Mouse (Mus musculus) adrenal gland, adult 2 months (tissue): ENCODE data around the gene Hhat. TPM values are rescaled to one million over a fixed set of nuclear protein-coding genes. Genes with fewer than 3 reads are reported as not detected.

ENCODE experiments used
- DNase-seq: peaks from one replicate; pipeline ENCODE4 v3.0.0; 2021
- polyA plus RNA-seq: library from polyadenylated mRNA; depleted of rRNA; stranded (reverse); fragments of >200 nt; gene quantifications from 2 replicates; pipeline ENCODE4 v1.2.3, GENCODE M21; 2012
- total RNA-seq, 2 experiments: library from RNA; stranded (reverse); gene quantifications; 2 replicates each; pipeline ENCODE4 v1.2.3; 2021

The Hhat gene
- total and polyA plus RNA-seq, 3 experiments: 4.9 to 12.8 (median 5.6) TPM

- DNase-seq: no peak
Measured at GRCm38 (mm10) chr1:192742394-192743251, 28.4 kb downstream of the Hhat start.

GRCm38 (mm10) chr1:192741896-192742295 is 29.1 kb downstream of the Hhat start:
- no peak for DNase-seq

GRCm38 (mm10) chr1:192736524-192736923 is 34.5 kb downstream of the Hhat start:
- DNase-seq: peak; percentile 27

DNA sequence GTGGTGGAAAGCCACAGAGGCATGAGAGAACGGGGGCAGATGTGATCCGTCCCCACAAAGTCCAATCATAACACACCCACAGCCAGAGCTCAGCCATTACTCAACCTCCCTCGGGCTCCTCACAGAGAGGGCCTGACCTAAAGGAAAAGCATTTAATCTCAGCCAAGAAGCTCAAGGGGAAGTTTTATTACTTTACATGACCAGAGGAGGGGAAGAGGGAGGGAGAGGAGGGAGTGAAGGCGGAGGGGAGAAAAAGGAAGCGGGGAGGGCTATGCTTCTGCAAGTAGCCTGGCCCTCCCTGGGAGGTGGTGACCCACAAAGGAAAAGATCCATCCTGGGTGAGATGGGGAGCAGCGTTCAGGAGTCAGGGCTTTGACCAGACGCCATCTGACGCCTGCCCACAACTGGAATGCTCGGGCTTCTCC is 35.0 kb downstream of the Hhat start:
- peak; percentile 20 for DNase-seq

DNA sequence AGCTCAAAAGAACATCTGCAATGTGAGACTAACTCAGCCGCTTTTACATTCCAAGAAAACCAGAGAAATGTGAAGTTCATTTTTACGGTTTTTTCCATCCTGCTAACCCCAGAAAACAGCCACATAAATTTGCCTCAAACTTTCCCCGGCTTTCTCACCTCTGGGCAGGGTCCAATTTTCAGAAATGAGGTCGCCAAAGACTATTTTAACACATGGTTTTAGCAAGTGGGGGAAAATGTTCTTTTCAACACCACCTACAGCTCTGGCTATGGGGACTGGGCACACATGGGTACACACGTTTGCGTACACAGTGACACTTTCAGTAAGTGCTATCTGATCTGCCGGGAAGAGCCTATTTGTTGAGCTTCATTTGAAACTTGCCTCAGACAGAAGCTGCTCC is 40.5 kb downstream of the Hhat start:
- DNase-seq: no peak

DNA sequence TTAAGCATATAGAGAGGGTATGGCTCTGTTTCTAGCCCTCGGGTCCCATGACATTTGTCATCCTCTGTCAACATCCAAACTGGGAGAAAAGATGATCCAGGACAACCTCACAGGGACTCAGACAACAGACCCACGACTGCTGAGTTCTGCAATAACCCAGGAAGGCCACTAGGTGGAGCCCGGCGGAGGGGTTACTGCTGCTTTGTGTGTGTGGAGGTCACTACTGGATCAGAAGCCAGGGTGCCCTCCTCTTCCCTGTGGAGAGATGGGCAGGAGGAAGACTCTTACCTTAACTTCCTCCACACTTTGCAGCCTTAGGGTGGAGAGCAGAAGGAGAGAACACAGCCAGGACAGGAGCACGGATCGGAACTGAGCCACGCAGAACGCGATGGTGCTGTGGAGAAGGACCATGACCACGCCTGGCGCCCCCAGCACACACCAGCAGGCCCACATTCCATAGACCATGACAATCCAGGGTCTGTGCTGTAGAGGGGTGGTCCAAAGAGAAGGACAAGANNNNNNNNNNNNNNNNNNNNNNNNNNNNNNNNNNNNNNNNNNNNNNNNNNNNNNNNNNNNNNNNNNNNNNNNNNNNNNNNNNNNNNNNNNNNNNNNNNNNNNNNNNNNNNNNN is 43.9 kb downstream of the Hhat start:
- peak; percentile 68 for DNase-seq

DNA sequence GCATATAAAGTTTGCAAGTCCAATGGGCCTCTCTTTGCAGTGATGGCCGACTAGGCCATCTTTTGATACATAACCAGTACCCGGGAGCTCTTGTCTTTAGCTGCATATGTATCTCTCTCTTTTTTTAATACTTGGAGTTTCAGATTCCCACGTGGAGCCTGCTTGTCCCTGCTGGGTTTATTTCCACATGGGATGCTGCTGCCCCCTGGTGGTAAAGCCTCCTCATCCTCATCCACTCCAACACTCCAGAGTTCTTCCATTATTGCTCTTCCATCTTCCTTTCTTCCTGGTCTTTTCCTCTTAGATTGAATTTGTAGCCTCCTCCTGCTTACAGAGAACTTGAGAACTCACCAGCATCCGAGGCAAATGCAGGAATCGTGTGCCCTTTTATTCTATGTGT is 48.9 kb downstream of the Hhat start:
- DNase-seq: peak; percentile 61

DNA sequence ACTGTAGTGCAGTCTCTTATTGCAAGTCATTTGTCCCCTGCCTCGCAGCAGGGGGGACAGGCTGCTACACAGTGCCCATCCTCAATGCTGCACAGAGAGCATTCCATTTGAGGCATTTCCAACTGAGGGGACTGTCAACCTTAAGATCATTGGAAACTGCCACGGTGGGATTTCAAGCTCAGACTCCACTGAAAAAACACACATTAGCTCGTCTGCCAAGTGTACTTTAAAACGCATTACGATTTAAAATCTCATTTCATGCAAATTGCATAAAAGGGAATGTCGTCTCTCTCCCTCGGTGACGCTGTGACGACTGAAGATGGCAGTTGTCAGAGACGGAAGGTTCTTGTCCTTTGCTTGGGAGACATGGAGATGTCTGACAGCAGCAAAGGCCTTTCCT is 50.9 kb downstream of the Hhat start:
- DNase-seq: no peak

DNA sequence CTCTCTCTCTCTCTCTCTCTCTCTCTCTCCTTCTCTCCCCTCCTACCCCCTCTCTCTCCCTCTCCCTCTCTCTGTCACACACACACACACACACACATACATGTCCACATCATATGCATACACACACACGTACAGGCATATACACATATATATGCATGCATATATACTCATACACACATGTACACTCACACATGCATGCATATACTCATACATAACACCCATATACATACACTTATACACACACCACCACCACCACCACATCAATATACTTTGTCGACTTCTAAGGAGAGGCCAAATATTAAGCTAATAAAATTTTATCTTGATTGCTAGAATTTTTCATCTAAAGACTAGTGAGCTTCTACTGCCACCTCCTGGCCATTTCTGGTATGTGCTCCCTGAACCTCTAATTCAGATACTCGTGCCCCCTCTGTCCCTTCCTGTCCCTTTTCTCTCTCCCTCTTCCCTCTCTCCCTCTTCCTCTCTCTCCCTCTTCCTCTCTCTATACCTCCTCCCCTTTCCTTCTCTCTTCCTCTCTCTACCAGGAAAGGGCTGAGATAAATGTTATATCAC is 59.2 kb downstream of the Hhat start:
- peak; percentile 23 for DNase-seq

GRCm38 (mm10) chr1:192700339-192701073 is 70.5 kb downstream of the Hhat start:
- DNase-seq: peak; percentile 14

DNA sequence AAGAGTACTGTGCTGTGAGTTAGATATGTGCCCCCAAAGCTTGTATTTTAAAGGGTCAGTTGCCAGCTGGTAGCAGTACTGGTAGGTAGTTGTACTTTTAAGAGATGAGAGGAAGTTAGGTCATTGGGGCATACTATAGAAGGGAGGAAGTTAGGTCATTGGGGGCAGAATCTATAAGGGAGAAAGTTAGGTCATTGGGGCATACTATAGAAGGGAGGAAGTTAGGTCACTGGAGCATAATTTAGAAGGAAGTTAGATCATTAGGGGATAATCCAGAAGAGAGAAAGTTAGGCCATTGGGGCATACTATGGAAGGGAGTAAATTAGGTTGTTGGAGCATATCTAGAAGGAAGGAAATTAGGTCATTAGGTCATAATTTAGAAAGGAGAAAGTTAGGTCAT is 71.9 kb downstream of the Hhat start:
- no peak for DNase-seq

- DNase-seq: peak; percentile 84
Measured at GRCm38 (mm10) chr1:192696371-192696863, 74.6 kb downstream of the Hhat start.

GRCm38 (mm10) chr1:192693644-192694043 is 77.4 kb downstream of the Hhat start:
- no peak for DNase-seq

GRCm38 (mm10) chr1:192692982-192693381 is 78.0 kb downstream of the Hhat start:
- DNase-seq: no peak

DNA sequence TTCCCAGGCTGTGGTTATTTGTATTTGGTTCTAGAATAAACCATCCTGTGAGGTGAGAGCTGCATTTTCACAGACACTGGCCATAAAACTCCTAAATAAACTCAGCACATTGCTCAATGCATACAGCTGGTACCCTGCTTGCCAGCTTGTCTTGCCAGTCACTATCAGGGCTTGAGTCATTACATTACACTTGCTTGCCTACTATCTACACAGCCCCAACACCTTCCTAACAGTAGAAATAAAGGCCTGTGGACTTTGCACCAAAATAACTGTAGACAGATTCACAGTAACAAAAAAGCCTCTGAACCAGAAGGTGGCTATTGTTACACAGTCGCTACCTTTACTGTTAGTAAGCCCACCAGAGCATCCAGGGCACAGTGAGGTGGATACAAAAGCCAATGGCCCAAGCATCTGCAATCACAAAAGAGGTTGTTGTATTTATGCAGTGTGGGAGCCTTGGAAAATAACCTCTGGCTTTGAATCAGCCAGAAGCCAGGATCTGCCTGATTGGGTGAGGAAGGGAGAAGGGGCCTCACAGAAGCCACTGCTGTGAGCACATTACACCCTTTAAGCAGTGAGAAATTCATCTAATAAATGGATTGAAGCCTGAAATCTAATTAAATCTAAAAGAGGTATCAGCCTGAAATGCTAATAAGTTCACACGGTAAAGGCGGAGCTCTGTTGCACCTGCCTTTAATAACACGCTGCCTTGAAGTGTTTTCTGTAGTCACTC is 88.6 kb downstream of the Hhat start:
- no peak for DNase-seq

DNA sequence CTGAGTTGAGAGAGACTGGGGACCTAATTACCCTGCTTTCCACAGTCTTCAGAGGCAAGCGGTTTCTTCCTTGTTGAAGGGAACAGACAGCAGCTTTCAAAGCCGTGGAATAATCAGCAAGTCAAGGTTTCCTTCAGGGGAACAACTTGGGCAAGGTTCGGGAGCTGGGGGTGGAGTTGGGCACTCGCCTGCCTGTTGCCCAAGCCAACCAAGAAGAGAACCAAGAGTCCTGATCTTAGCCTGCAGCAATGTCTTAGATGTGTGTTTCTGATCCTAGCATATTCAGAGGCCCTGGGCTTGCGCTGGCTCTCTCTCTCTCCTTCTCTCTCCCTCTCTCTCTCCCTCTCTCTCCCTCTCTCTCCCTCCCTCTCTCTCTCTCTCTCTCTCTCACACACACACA is 93.8 kb downstream of the Hhat start:
- no peak for DNase-seq

DNA sequence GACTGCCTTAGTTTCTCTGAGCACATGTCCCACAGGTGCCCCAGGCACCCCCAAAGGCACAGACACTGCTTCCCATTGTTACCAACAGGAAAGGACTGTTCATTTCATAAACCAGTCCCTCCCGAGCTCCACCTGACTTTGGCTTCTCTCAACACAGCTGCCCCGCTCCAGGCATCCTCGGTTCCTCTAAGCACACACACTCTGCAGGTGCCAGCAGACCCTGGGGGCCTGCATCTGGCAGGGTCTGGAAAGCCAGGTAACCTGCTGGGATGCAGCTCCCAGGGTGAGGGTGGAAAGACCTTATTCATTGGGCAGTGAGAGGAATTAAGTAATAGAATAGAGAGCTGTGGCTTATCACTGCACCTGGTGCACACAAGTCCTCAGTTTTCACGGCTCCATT is 107.4 kb downstream of the Hhat start:
- no peak for DNase-seq

GRCm38 (mm10) chr1:192663092-192663491 is 107.9 kb downstream of the Hhat start:
- no peak for DNase-seq

GRCm38 (mm10) chr1:192661612-192662011 is 109.4 kb downstream of the Hhat start:
- no peak for DNase-seq

DNA sequence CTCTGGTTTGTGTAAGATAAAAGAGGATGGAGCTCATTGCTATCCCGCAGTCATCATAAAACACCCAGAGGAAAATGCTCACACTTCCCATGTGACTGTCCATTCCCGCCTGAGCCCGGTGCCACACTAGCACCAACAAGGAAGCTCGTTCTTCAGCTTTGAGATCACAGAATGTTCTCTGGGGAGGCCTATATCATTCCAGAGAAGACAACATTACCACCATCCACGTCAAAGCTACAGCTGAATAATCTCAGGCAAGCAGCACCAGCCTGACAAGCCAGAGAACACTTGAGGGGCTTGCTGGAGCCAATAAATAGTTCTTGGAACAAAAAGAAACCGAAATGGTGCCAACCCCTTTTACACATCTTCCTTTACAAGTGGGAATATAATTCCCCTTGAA is 113.6 kb downstream of the Hhat start:
- DNase-seq: no peak

- DNase-seq: no peak
Measured at GRCm38 (mm10) chr1:192651981-192652605, 118.9 kb downstream of the Hhat start.
